In the genomic region with DNA sequence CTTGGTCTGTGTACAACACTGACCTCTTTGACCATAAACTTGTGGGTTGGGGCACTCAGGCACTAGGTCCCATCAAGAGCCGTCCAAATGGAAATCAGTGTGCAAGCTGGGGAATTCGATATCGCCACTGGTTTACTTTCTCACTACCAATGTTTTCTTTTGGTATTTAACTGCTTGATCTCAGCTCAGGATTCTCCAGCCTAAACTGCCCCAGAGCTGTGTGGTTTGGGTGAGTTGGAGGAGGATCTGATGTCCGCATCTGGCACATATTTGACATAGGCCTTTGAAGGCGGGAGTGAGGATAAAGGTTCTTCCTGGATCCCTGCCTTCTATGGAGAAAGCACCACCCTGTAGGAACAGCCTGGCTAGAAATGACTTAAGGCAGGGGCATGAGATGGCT, we compare ENCODE assay signal across 24 mouse cellular contexts.
DNase-seq lines count a peak whose midpoint lies in the region; ATAC-seq lines count a peak whose summit lies in the region.
"Had no signal": no experiment of that assay in that cellular context is flagged by ENCODE, and none has a peak within 500 bp of the region (broad histone marks: within the 10 kb centered on the region; RNA-seq: fewer than 3 reads in every experiment).

No protein-coding gene starts in this region.

- H3K9ac ChIP-seq in embryonic facial prominence, embryonic 11.5 days (replicated peaks; ENCODE audit: low read length): no peak overlapping the region
- H3K9ac ChIP-seq in embryonic facial prominence, embryonic 15.5 days: no peak overlapping the region
- H3K9ac ChIP-seq in intestine, embryonic 15.5 days: no peak overlapping the region
- H3K9ac ChIP-seq: embryonic facial prominence, embryonic 12.5 days; forebrain, embryonic 13.5 days; forebrain, embryonic 15.5 days; forebrain, postnatal 0 days had no signal

- H3K27ac ChIP-seq in embryonic facial prominence, embryonic 11.5 days (replicated peaks; ENCODE audit: low read depth, low read length): no peak overlapping the region
- no peak overlapping the region for H3K27ac ChIP-seq in embryonic facial prominence, embryonic 10.5 days (replicated peaks)
- no peak overlapping the region; the same call in 1 of the 2 replicates for H3K27ac ChIP-seq in embryonic facial prominence, embryonic 15.5 days (replicated peaks)
- H3K27ac ChIP-seq in intestine, embryonic 15.5 days: no peak overlapping the region
- H3K27ac ChIP-seq: embryonic facial prominence, embryonic 12.5 days; forebrain, embryonic 13.5 days; forebrain, embryonic 15.5 days had no signal

- 66% methylated on average over 5 of the region's 5 CpGs for WGBS in embryonic facial prominence, embryonic 11.5 days
- 72% methylated on average over 5 of the region's 5 CpGs for WGBS in embryonic facial prominence, embryonic 10.5 days
- 54% methylated on average over 5 of the region's 5 CpGs for WGBS in embryonic facial prominence, embryonic 15.5 days
- WGBS in intestine, embryonic 15.5 days: 89% methylated on average over 5 of the region's 5 CpGs

- H3K4me3 ChIP-seq in embryonic facial prominence, embryonic 11.5 days (ENCODE audit: low read depth, low read length): no peak overlapping the region
- no peak overlapping the region for H3K4me3 ChIP-seq in embryonic facial prominence, embryonic 10.5 days
- no peak overlapping the region for H3K4me3 ChIP-seq in embryonic facial prominence, embryonic 15.5 days (replicated peaks)
- no peak overlapping the region for H3K4me3 ChIP-seq in intestine, embryonic 15.5 days (replicated peaks)
- H3K4me3 ChIP-seq: embryonic facial prominence, embryonic 12.5 days; erythroblast, embryonic 14.5 days; forebrain, embryonic 13.5 days; forebrain, embryonic 15.5 days had no signal

- no peaks in the 10 kb centered on the region for H3K9me3 ChIP-seq in embryonic facial prominence, embryonic 11.5 days (replicated peaks; ENCODE audit: control insufficient read depth, low read length)
- no peaks in the 10 kb centered on the region for H3K9me3 ChIP-seq in embryonic facial prominence, embryonic 10.5 days
- H3K9me3 ChIP-seq in embryonic facial prominence, embryonic 15.5 days (replicated peaks): no peaks in the 10 kb centered on the region
- H3K9me3 ChIP-seq in intestine, embryonic 15.5 days: no peaks in the 10 kb centered on the region
- H3K9me3 ChIP-seq: embryonic facial prominence, embryonic 12.5 days; forebrain, embryonic 13.5 days; forebrain, embryonic 15.5 days; G1E had no signal

- peak; percentile 26 for DNase-seq in embryonic facial prominence, embryonic 11.5 days (ENCODE audit: low spot score)
- no peak for DNase-seq in embryonic facial prominence, embryonic 10.5 days (ENCODE audit: low spot score)
- DNase-seq in kidney, adult 18-20 months: no peak
- DNase-seq: adrenal gland, adult 8-10 months; adrenal gland, postnatal 14 days; adrenal gland, postnatal 36 days; B cell, adult 2 months; cerebellum, adult 11-12 months; cerebellum, adult 2 months; cerebellum, adult 9-10 months; cerebellum, postnatal 10 days; cerebellum, postnatal 25 days; forebrain, postnatal 0 days had no signal

- no peaks in the 10 kb centered on the region for H3K4me1 ChIP-seq in embryonic facial prominence, embryonic 11.5 days (ENCODE audit: control insufficient read depth, insufficient read depth, low read length)
- H3K4me1 ChIP-seq in embryonic facial prominence, embryonic 10.5 days: no peaks in the 10 kb centered on the region
- H3K4me1 ChIP-seq in embryonic facial prominence, embryonic 15.5 days: no peaks in the 10 kb centered on the region; the same call in 1 of the 2 replicates
- no peaks in the 10 kb centered on the region for H3K4me1 ChIP-seq in intestine, embryonic 15.5 days (replicated peaks)
- H3K4me1 ChIP-seq: embryonic facial prominence, embryonic 12.5 days had no signal

- no peak overlapping the region for H3K4me2 ChIP-seq in embryonic facial prominence, embryonic 11.5 days (ENCODE audit: low read depth, low read length)
- no peak overlapping the region for H3K4me2 ChIP-seq in embryonic facial prominence, embryonic 15.5 days (replicated peaks)
- H3K4me2 ChIP-seq in intestine, embryonic 15.5 days (replicated peaks): no peak overlapping the region
- H3K4me2 ChIP-seq: embryonic facial prominence, embryonic 12.5 days; forebrain, embryonic 13.5 days; forebrain, embryonic 15.5 days had no signal

- no peaks in the 10 kb centered on the region for H3K36me3 ChIP-seq in embryonic facial prominence, embryonic 11.5 days (replicated peaks; ENCODE audit: control insufficient read depth, insufficient read depth, low read depth, low read length)
- no peaks in the 10 kb centered on the region for H3K36me3 ChIP-seq in embryonic facial prominence, embryonic 10.5 days (replicated peaks)
- H3K36me3 ChIP-seq in embryonic facial prominence, embryonic 15.5 days: no peaks in the 10 kb centered on the region
- H3K36me3 ChIP-seq in intestine, embryonic 15.5 days: no peaks in the 10 kb centered on the region
- H3K36me3 ChIP-seq: embryonic facial prominence, embryonic 12.5 days; forebrain, embryonic 15.5 days; G1E had no signal

- ATAC-seq in embryonic facial prominence, embryonic 11.5 days (replicated peaks; ENCODE audit: insufficient number of reproducible peaks, low FRiP score, low TSS enrichment, low read depth): no peak
- ATAC-seq in embryonic facial prominence, embryonic 15.5 days (ENCODE audit: insufficient number of reproducible peaks, low FRiP score, low TSS enrichment, low read depth): peak; percentile 84
- ATAC-seq in intestine, embryonic 15.5 days: no peak
- ATAC-seq: activated CD4-positive, CD25-positive, alpha-beta regulatory T cell, adult 4 months; CD4-positive, CD25-positive, alpha-beta regulatory T cell, adult 4 months; forebrain, embryonic 13.5 days; forebrain, embryonic 15.5 days; forebrain, postnatal 0 days; Patski had no signal

- no peaks in the 10 kb centered on the region for H3K27me3 ChIP-seq in embryonic facial prominence, embryonic 11.5 days (ENCODE audit: control insufficient read depth, insufficient read depth, low read length)
- H3K27me3 ChIP-seq in embryonic facial prominence, embryonic 10.5 days (replicated peaks; ENCODE audit: low read depth, poor library complexity, severe bottlenecking): no peaks in the 10 kb centered on the region
- H3K27me3 ChIP-seq in embryonic facial prominence, embryonic 15.5 days: no peaks in the 10 kb centered on the region
- no peaks in the 10 kb centered on the region for H3K27me3 ChIP-seq in intestine, embryonic 15.5 days (replicated peaks)
- H3K27me3 ChIP-seq: CH12.LX; embryonic facial prominence, embryonic 12.5 days; forebrain, embryonic 13.5 days; forebrain, embryonic 15.5 days; Patski had no signal
